Mouse (Mus musculus): ENCODE data around the gene Gm49387.

- TF ChIP-seq CTCF (IDR thresholded peaks at IDR 0.05; ENCODE audit: low read depth): peak; percentile 89
- TF ChIP-seq EP300 (IDR thresholded peaks at IDR 0.05; ENCODE audit: low read depth): no peak
These were observed 16.4 kb upstream of the Gm49387 start for GRCm38 (mm10) chr14:31656857-31657645.

Measured in heart, postnatal 0 days (tissue).